Mouse (Mus musculus): ENCODE measurements around the gene Nat8.

- no peak for TF ChIP-seq CTCF (conservative IDR thresholded peaks at IDR 0.05; ENCODE audit: insufficient read depth, insufficient read length, low read depth, low read length)
- no peak for TF ChIP-seq POLR2A (IDR thresholded peaks at IDR 0.05; ENCODE audit: low read depth, low read length)
Measured at GRCm38 (mm10) chr6:85818338-85818737, 13.5 kb downstream of the Nat8 start.
